In the genomic region with DNA sequence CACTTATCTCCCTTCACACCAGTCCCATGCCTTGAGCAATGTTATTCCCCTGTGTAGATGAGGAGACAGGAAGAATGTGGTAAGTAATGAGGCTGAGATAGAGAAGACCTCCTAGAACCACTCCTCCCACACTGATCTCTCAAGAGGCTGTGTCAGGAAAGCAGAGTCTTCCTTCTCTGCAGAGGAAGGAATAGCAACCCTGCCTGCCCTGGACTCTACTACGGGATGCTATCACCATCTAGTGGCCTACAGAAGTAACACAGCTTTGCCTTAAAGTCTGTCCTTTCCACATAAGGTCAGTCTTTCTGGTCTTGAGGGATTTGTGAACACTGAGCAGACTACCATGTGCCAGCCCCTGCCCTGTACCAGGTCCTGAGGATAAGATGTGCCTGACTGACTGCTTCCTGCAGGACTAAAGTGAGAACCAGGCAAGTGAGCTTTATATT, we compare ENCODE assay signal across 7 mouse cellular contexts. TPM values are rescaled to one million over a fixed set of nuclear protein-coding genes. Genes with fewer than 3 reads are reported as not detected.
DNase-seq lines count a peak whose midpoint lies in the region; ATAC-seq lines count a peak whose summit lies in the region.

No protein-coding gene starts in this region.

- peak; percentile 60 for ATAC-seq in inflammation-experienced regulatory T-cells, adult 6 months
- ATAC-seq in megakaryocyte, adult 5-6 weeks (ENCODE audit: poor library complexity, severe bottlenecking), result peak; percentile 87

- peak; percentile 68 for DNase-seq in adrenal gland, adult 2 months
- peak; percentile 85 for DNase-seq in embryo, embryonic 10 days (ENCODE audit: low spot score)
- peak; percentile 31 to 33 for DNase-seq in gastrocnemius, adult 8-10 months (ENCODE audit: low spot score in 2 of 2)
- peak; percentile 32 to 47 for DNase-seq in left cerebral cortex, adult 8-10 months (ENCODE audit: low spot score in 2 of 2)
- DNase-seq in retina, postnatal 7 days (ENCODE audit: low read depth, low spot score), result peak; percentile 54

RNA-seq across cellular contexts. Expression of gene Tmem218, which starts 21.9 kb away (rescaled TPM):
- total RNA-seq in adrenal gland, adult 2 months (2021), result 1 to 10 TPM; 4.2 to 8.6 TPM
- polyA plus RNA-seq in adrenal gland, adult 2 months (2012; rRNA removed), result 1.5 and 1.7 TPM in 2 replicates
- 1 to 10 TPM; 1.9 to 2.9 (median 2.8) TPM for total RNA-seq in gastrocnemius, adult 8-10 months (2022)
- polyA plus RNA-seq in inflammation-experienced regulatory T-cells, adult 6 months (2017; shearing (Covaris generic)), result 1 to 10 TPM; 2.4 to 5.2 (median 4.1) TPM
- 10 to 100 TPM in 3 of 4 experiments, 1 to 10 TPM in 1; 8.7 to 11.5 (median 10.7) TPM for total RNA-seq in left cerebral cortex, adult 8-10 months (2022)
- total RNA-seq in megakaryocyte, adult 5-6 weeks (2015), result 2.5 and 2.8 TPM in 2 replicates
- 0.98 and 1.3 TPM in 2 replicates for total RNA-seq in megakaryocyte, adult 5-6 weeks (2017)

RNA-seq across cellular contexts. Expression of gene Slc37a2, which starts 25.6 kb away (rescaled TPM):
- 10 to 100 TPM; 52.8 to 58.4 TPM for total RNA-seq in adrenal gland, adult 2 months (2021)
- polyA plus RNA-seq in adrenal gland, adult 2 months (2012; rRNA removed), result 46.7 and 51.0 TPM in 2 replicates
- under 1 TPM; 0.17 to 0.65 (median 0.23) TPM for total RNA-seq in gastrocnemius, adult 8-10 months (2022)
- 1 to 10 TPM; 2.5 to 3.6 (median 2.6) TPM for polyA plus RNA-seq in inflammation-experienced regulatory T-cells, adult 6 months (2017; shearing (Covaris generic))
- total RNA-seq in left cerebral cortex, adult 8-10 months (2022), result 1 to 10 TPM; 1.9 to 6.6 (median 3.7) TPM
- 2.0 and 2.1 TPM in 2 replicates for total RNA-seq in megakaryocyte, adult 5-6 weeks (2015)
- 3.1 and 3.8 TPM in 2 replicates for total RNA-seq in megakaryocyte, adult 5-6 weeks (2017)

Comparison
In these comparisons a context has a peak if more than half of its experiments do, and no peak if none do; other contexts are left out.
1. Peak in every context shown above with its lines: DNase-seq and ATAC-seq.
2. DNase-seq: peak in every context shown above with its lines; median percentile 85 in embryo, embryonic 10 days; 68 in adrenal gland, adult 2 months; 54 in retina, postnatal 7 days; 40 in left cerebral cortex, adult 8-10 months; 32 in gastrocnemius, adult 8-10 months.
3. RNA of gene Slc37a2, which starts 25.6 kb away (total RNA-seq): 52.8 to 58.4 TPM in adrenal gland, adult 2 months; 1.9 to 6.6 TPM in left cerebral cortex, adult 8-10 months, 2.0 to 3.8 TPM in megakaryocyte, adult 5-6 weeks and 0.17 to 0.65 TPM in gastrocnemius, adult 8-10 months; every median in the first group is over 4 times any median in the second.